7 mouse cellular contexts compared by ENCODE assay signal in the genomic region with DNA sequence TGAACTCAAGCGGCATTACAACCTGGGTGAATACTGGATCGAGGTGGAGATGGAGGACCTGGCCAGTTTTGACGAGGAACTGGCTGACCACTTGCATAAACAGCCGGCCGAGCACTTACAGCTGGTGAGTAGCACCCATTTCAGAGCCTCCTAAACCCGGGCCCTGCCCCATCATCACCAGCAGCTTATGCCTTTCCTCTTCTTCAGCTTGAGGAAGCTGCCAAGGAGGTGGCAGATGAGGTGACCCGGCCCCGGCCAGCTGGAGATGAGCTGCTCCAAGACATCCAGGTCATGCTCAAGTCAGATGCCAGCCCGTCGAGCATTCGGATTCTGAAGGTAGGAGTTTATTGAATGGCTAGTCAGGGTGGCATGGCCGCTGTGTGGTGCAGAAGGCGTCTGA. TPM values are rescaled to one million over a fixed set of nuclear protein-coding genes. Genes with fewer than 3 reads are reported as not detected.
A peak's percentile ranks its signal among the peaks of the same experiment; 100 is the strongest.
DNase-seq lines count a peak whose midpoint lies in the region; ATAC-seq and TF ChIP-seq lines count a peak whose summit lies in the region.

No protein-coding gene starts in this region.

- no peak overlapping the region for H3K27ac ChIP-seq in lung, postnatal 0 days (ENCODE audit: low read length)
- no peak overlapping the region for H3K27ac ChIP-seq in intestine, embryonic 15.5 days
- H3K27ac ChIP-seq in neural tube, embryonic 13.5 days (replicated peaks), result no peak overlapping the region

- no peak for TF ChIP-seq EP300 in lung, postnatal 0 days (IDR thresholded peaks at IDR 0.05)

- no peak for DNase-seq in lung, postnatal 0 days (ENCODE audit: low spot score)
- DNase-seq in lung, adult 18-20 months, result no peak
- DNase-seq in left cerebral cortex, postnatal 14 days (ENCODE audit: low spot score in 2 of 2), result no peak
- no peak for DNase-seq in retina, postnatal 1 day

- no peaks in the 10 kb centered on the region for H3K27me3 ChIP-seq in lung, postnatal 0 days (replicated peaks; ENCODE audit: insufficient read depth, low read length)
- H3K27me3 ChIP-seq in intestine, embryonic 15.5 days (replicated peaks), result no peaks in the 10 kb centered on the region
- no peaks in the 10 kb centered on the region for H3K27me3 ChIP-seq in neural tube, embryonic 13.5 days

- 7% methylated on average over 13 of the region's 13 CpGs for WGBS in lung, postnatal 0 days
- WGBS in intestine, embryonic 15.5 days, result 10% methylated on average over 13 of the region's 13 CpGs
- 20% methylated on average over 13 of the region's 13 CpGs for WGBS in neural tube, embryonic 13.5 days

- H3K4me3 ChIP-seq in lung, postnatal 0 days (ENCODE audit: low read depth, low read length), result peak overlapping the region; percentile 62
- H3K4me3 ChIP-seq in intestine, embryonic 15.5 days (replicated peaks), result peak overlapping the region; percentile 79
- H3K4me3 ChIP-seq in neural tube, embryonic 13.5 days, result peak overlapping the region; percentile 73

- H3K4me1 ChIP-seq in lung, postnatal 0 days (ENCODE audit: insufficient read depth, low read depth, low read length), result peaks cover 5% of the 10 kb centered on the region; the same call in 1 of the 2 replicates
- H3K4me1 ChIP-seq in intestine, embryonic 15.5 days (replicated peaks), result peaks cover 13% of the 10 kb centered on the region
- H3K4me1 ChIP-seq in neural tube, embryonic 13.5 days (replicated peaks), result peaks cover 22% of the 10 kb centered on the region

- no peaks in the 10 kb centered on the region for H3K9me3 ChIP-seq in lung, postnatal 0 days (ENCODE audit: low read length)
- H3K9me3 ChIP-seq in intestine, embryonic 15.5 days, result no peaks in the 10 kb centered on the region
- H3K9me3 ChIP-seq in neural tube, embryonic 13.5 days, result no peaks in the 10 kb centered on the region

- no peaks in the 10 kb centered on the region for H3K36me3 ChIP-seq in lung, postnatal 0 days (ENCODE audit: insufficient read depth, low read length)
- H3K36me3 ChIP-seq in intestine, embryonic 15.5 days, result peaks cover 20% of the 10 kb centered on the region
- peaks cover 26% of the 10 kb centered on the region for H3K36me3 ChIP-seq in neural tube, embryonic 13.5 days

- peak overlapping the region; percentile 96 for H3K4me2 ChIP-seq in lung, postnatal 0 days (replicated peaks; ENCODE audit: low read depth, low read length)
- H3K4me2 ChIP-seq in intestine, embryonic 15.5 days (replicated peaks), result peak overlapping the region; percentile 87
- H3K4me2 ChIP-seq in neural tube, embryonic 13.5 days, result peak overlapping the region; percentile 89

- no peak for ATAC-seq in lung, postnatal 0 days
- ATAC-seq in erythroblast, adult 5-6 weeks (replicated peaks; ENCODE audit: low FRiP score, poor library complexity, severe bottlenecking), result peak; percentile 16; the same call in 1 of the 2 replicates
- no peak for ATAC-seq in intestine, embryonic 15.5 days
- ATAC-seq in neural tube, embryonic 13.5 days (ENCODE audit: low read depth), result no peak

- intact Hi-C loops in left cerebral cortex, postnatal 14 days (cut with DNase I), result no loop called here

- no peak for TF ChIP-seq CTCF in lung, postnatal 0 days (IDR thresholded peaks at IDR 0.05)

- H3K9ac ChIP-seq in lung, postnatal 0 days (replicated peaks; ENCODE audit: low read depth), result peak overlapping the region; percentile 54; the same call in 1 of the 2 replicates
- H3K9ac ChIP-seq in intestine, embryonic 15.5 days, result peak overlapping the region; percentile 64
- peak overlapping the region; percentile 73 for H3K9ac ChIP-seq in neural tube, embryonic 13.5 days

RNA-seq across cellular contexts. Expression of a gene that starts 0.7 kb away (rescaled TPM):
- 14.6 and 14.9 TPM in 2 replicates for polyA plus RNA-seq in lung, postnatal 0 days (2015; fragmentation: Nextera tagmentation; extraction: Ambion mirVana)
- 29.2 and 33.4 TPM in 2 replicates for total RNA-seq in erythroblast, adult 5-6 weeks (2015; ENCODE audit: low replicate concordance)
- total RNA-seq in erythroblast, adult 5-6 weeks (2017; ENCODE audit: low replicate concordance), result 101 and 103 TPM in 2 replicates
- polyA plus RNA-seq in intestine, embryonic 15.5 days (2015; fragmentation: Nextera tagmentation; extraction: Ambion mirVana), result 128 and 132 TPM in 2 replicates
- polyA plus RNA-seq in neural tube, embryonic 13.5 days (2015; fragmentation: Nextera tagmentation; extraction: Ambion mirVana), result 33.4 and 42.1 TPM in 2 replicates
- total RNA-seq in left cerebral cortex, postnatal 14 days (2021), result 1 to 10 TPM; 6.9 to 8.0 TPM

RNA-seq across cellular contexts. Expression of a gene that starts 16.7 kb away (rescaled TPM):
- polyA plus RNA-seq in lung, postnatal 0 days (2015; fragmentation: Nextera tagmentation; extraction: Ambion mirVana), result 33.6 and 38.7 TPM in 2 replicates
- total RNA-seq in erythroblast, adult 5-6 weeks (2015; ENCODE audit: low replicate concordance), result 38.8 and 51.6 TPM in 2 replicates
- total RNA-seq in erythroblast, adult 5-6 weeks (2017; ENCODE audit: low replicate concordance), result 58.8 and 63.7 TPM in 2 replicates
- polyA plus RNA-seq in intestine, embryonic 15.5 days (2015; fragmentation: Nextera tagmentation; extraction: Ambion mirVana), result 17.8 and 18.6 TPM in 2 replicates
- polyA plus RNA-seq in neural tube, embryonic 13.5 days (2015; fragmentation: Nextera tagmentation; extraction: Ambion mirVana), result 16.0 and 16.7 TPM in 2 replicates
- 1 to 10 TPM; 4.3 to 5.1 TPM for total RNA-seq in left cerebral cortex, postnatal 14 days (2021)
